ENCODE assay signal across 8 mouse cellular contexts in genomic region chr5:31290521-31291360, GRCm38 (mm10). TPM values are rescaled to one million over a fixed set of nuclear protein-coding genes. Genes with fewer than 3 reads are reported as not detected.
DNase-seq lines count a peak whose midpoint lies in the region; ATAC-seq and TF ChIP-seq lines count a peak whose summit lies in the region.

Gene Ift172 (minus strand): TSS chr5:31291116.

- intact Hi-C loops in gastrocnemius, adult 2 months (cut with DNase I), result loop anchor here (2.0 to 10.0 kb wide), 2 partner anchors 50 to 246 kb away; partner anchors contain the start of genes Atraid, Gm9970, Nrbp1 and Slc5a6
- intact Hi-C loops in left cerebral cortex, adult 2 months (cut with DNase I), result no loop called here

- peak within 1 kb of the TSS; percentile 80 for H3K4me3 ChIP-seq in gastrocnemius, adult 2 months
- peak within 1 kb of the TSS; percentile 46 for H3K4me3 ChIP-seq in hindbrain, postnatal 0 days (ENCODE audit: low read length)
- H3K4me3 ChIP-seq in left cerebral cortex, adult 2 months, result peak within 1 kb of the TSS; percentile 55

- ATAC-seq in common myeloid progenitor, adult 5-6 weeks (replicated peaks; ENCODE audit: low read depth, poor library complexity, severe bottlenecking), result peak; percentile 93
- ATAC-seq in hindbrain, postnatal 0 days, result peak; percentile 94
- ATAC-seq in megakaryocyte, adult 5-6 weeks (ENCODE audit: poor library complexity, severe bottlenecking), result peak; percentile 94

- no peak for TF ChIP-seq CTCF in gastrocnemius, adult 2 months (IDR thresholded peaks at IDR 0.05)
- no peak for TF ChIP-seq CTCF in hindbrain, postnatal 0 days (IDR thresholded peaks at IDR 0.05; ENCODE audit: low read depth)
- TF ChIP-seq CTCF in left cerebral cortex, adult 2 months (IDR thresholded peaks at IDR 0.05), result no peak

- no peaks in the 10 kb centered on the region for H3K9me3 ChIP-seq in hindbrain, postnatal 0 days (ENCODE audit: low read length)

- WGBS in hindbrain, postnatal 0 days, result 3% methylated on average over 45 of the region's 45 CpGs

- peak; percentile 100 for DNase-seq in ZHBTc4 (ENCODE audit: low read depth, low spot score)
- peak; percentile 98 for DNase-seq in gastrocnemius, adult 2 months
- DNase-seq in hindbrain, postnatal 0 days (ENCODE audit: low spot score), result peak; percentile 100
- peak; percentile 95 to 96 for DNase-seq in left cerebral cortex, adult 2 months (ENCODE audit: extremely low spot score in 1 of 2, low spot score in 2 of 2)
- DNase-seq in right cerebral cortex, adult 2 months (ENCODE audit: low spot score in 2 of 2), result peak; percentile 96
- DNase-seq in urinary bladder, postnatal 14 days (ENCODE audit: low spot score), result peak; percentile 97

- peaks cover 4% of the 10 kb centered on the region; the same call in 1 of the 2 replicates for H3K4me1 ChIP-seq in hindbrain, postnatal 0 days (ENCODE audit: insufficient read depth, low read length)

- H3K27me3 ChIP-seq in hindbrain, postnatal 0 days (ENCODE audit: insufficient read depth, low read length), result no peaks in the 10 kb centered on the region

- peaks cover 28% of the 10 kb centered on the region for H3K36me3 ChIP-seq in hindbrain, postnatal 0 days (ENCODE audit: insufficient read depth, low read length)

- peak within 1 kb of the TSS; percentile 94 for H3K27ac ChIP-seq in gastrocnemius, adult 2 months
- H3K27ac ChIP-seq in hindbrain, postnatal 0 days, result peak within 1 kb of the TSS; percentile 68
- peak within 1 kb of the TSS; percentile 84 for H3K27ac ChIP-seq in left cerebral cortex, adult 2 months

- H3K4me2 ChIP-seq in hindbrain, postnatal 0 days (ENCODE audit: low read depth, low read length), result peak within 1 kb of the TSS; percentile 89

- H3K9ac ChIP-seq in hindbrain, postnatal 0 days (replicated peaks; ENCODE audit: low read length), result peak within 1 kb of the TSS; percentile 51

RNA-seq across cellular contexts. Expression of gene Ift172, which starts in this region (rescaled TPM):
- total RNA-seq in common myeloid progenitor, adult 5-6 weeks (2017), result 32.7 and 48.5 TPM in 2 replicates
- total RNA-seq in gastrocnemius, adult 2 months (2021), result 10 to 100 TPM; 26.0 to 34.8 TPM
- 38.2 and 41.8 TPM in 2 replicates for total RNA-seq in hindbrain, postnatal 0 days (2014; rRNA removed)
- 16.7 and 18.2 TPM in 2 replicates for polyA plus RNA-seq in hindbrain, postnatal 0 days (2015; fragmentation: Nextera tagmentation; extraction: Ambion mirVana)
- total RNA-seq in left cerebral cortex, adult 2 months (2021), result 100 to 1,000 TPM; 106 to 107 TPM
- total RNA-seq in megakaryocyte, adult 5-6 weeks (2015), result 9.6 and 13.6 TPM in 2 replicates
- total RNA-seq in megakaryocyte, adult 5-6 weeks (2017), result 14.2 and 25.0 TPM in 2 replicates

Comparison
In these comparisons a context has a peak if more than half of its experiments do, and no peak if none do; other contexts are left out.
1. Peak in every context shown above with its lines: DNase-seq, ATAC-seq, H3K4me3 ChIP-seq and H3K27ac ChIP-seq.